Mouse (Mus musculus): ENCODE measurements around the gene Mars. TPM values are rescaled to one million over a fixed set of nuclear protein-coding genes. Genes with fewer than 3 reads are reported as not detected.
A peak's percentile ranks its signal among the peaks of the same experiment; 100 is the strongest.

Mars gene
- polyA plus RNA-seq, 1 experiment from 2014 or later, result 104 TPM

GRCm38 (mm10) chr10:127267318-127267717 lies 44.3 kb downstream of the Mars start:
- peaks cover 7% of the 10 kb centered on the region; the same call in 1 of the 2 replicates for H3K36me3 ChIP-seq (ENCODE audit: control insufficient read depth, insufficient read depth, low read length)
- no peak overlapping the region for H3K27ac ChIP-seq (ENCODE audit: low read depth, low read length)
- peak overlapping the region; percentile 98 for H3K4me3 ChIP-seq (ENCODE audit: low read depth, low read length)
- H3K4me2 ChIP-seq, result peak overlapping the region; percentile 97
- peak overlapping the region; percentile 100 for H3K9ac ChIP-seq (ENCODE audit: low read depth, low read length)
- no peaks in the 10 kb centered on the region for H3K9me3 ChIP-seq (replicated peaks; ENCODE audit: control insufficient read depth, low read length)
- no peak for ATAC-seq (replicated peaks; ENCODE audit: insufficient number of reproducible peaks, low FRiP score, low TSS enrichment)
- H3K27me3 ChIP-seq (ENCODE audit: control insufficient read depth, insufficient read depth, low read length), result peaks cover 22% of the 10 kb centered on the region
- peaks cover 19% of the 10 kb centered on the region for H3K4me1 ChIP-seq (ENCODE audit: control insufficient read depth, insufficient read depth, low read length)
- 70% methylated on average over 5 of the region's 5 CpGs for WGBS (ENCODE audit: insufficient replicate concordance)

- H3K27ac ChIP-seq (ENCODE audit: low read depth, low read length), result peak within 1 kb of the TSS; percentile 86
- H3K4me2 ChIP-seq, result peak within 1 kb of the TSS; percentile 97
- H3K9ac ChIP-seq (ENCODE audit: low read depth, low read length), result peak within 1 kb of the TSS; percentile 100
- H3K4me3 ChIP-seq (ENCODE audit: low read depth, low read length), result peak within 1 kb of the TSS; percentile 98
- H3K4me1 ChIP-seq (ENCODE audit: control insufficient read depth, insufficient read depth, low read length), result peaks cover 19% of the 10 kb centered on the region
- H3K9me3 ChIP-seq (replicated peaks; ENCODE audit: control insufficient read depth, low read length), result no peaks in the 10 kb centered on the region
- under 1% methylated on average over 69 of the region's 70 CpGs for WGBS (ENCODE audit: insufficient replicate concordance)
- peaks cover 7% of the 10 kb centered on the region; the same call in 1 of the 2 replicates for H3K36me3 ChIP-seq (ENCODE audit: control insufficient read depth, insufficient read depth, low read length)
- ATAC-seq (replicated peaks; ENCODE audit: insufficient number of reproducible peaks, low FRiP score, low TSS enrichment), result peak; percentile 98
- H3K27me3 ChIP-seq (ENCODE audit: control insufficient read depth, insufficient read depth, low read length), result peaks cover 31% of the 10 kb centered on the region
Observed at GRCm38 (mm10) chr10:127266112-127267091, 45.2 kb downstream of the Mars start, which contains the start of gene Dctn2. Gene Dctn2 (plus strand): TSS chr10:127266368.

- H3K4me2 ChIP-seq, result peak overlapping the region; percentile 97
- peaks cover 34% of the 10 kb centered on the region for H3K27me3 ChIP-seq (ENCODE audit: control insufficient read depth, insufficient read depth, low read length)
- no peak for ATAC-seq (replicated peaks; ENCODE audit: insufficient number of reproducible peaks, low FRiP score, low TSS enrichment)
- H3K36me3 ChIP-seq (ENCODE audit: control insufficient read depth, insufficient read depth, low read length), result peaks cover 7% of the 10 kb centered on the region; the same call in 1 of the 2 replicates
- 28% methylated on average over 4 of the region's 4 CpGs for WGBS (ENCODE audit: insufficient replicate concordance)
- no peak overlapping the region for H3K27ac ChIP-seq (ENCODE audit: low read depth, low read length)
- H3K9me3 ChIP-seq (replicated peaks; ENCODE audit: control insufficient read depth, low read length), result no peaks in the 10 kb centered on the region
- H3K4me3 ChIP-seq (ENCODE audit: low read depth, low read length), result peak overlapping the region; percentile 98
- no peak overlapping the region; the same call in 1 of the 2 replicates for H3K9ac ChIP-seq (ENCODE audit: low read depth, low read length)
- peaks cover 19% of the 10 kb centered on the region for H3K4me1 ChIP-seq (ENCODE audit: control insufficient read depth, insufficient read depth, low read length)
Observed at GRCm38 (mm10) chr10:127265727-127266111, 45.9 kb downstream of the Mars start.

- H3K9ac ChIP-seq (ENCODE audit: low read depth, low read length), result no peak overlapping the region
- H3K4me1 ChIP-seq (ENCODE audit: control insufficient read depth, insufficient read depth, low read length), result peaks cover 19% of the 10 kb centered on the region
- no peak overlapping the region for H3K4me2 ChIP-seq
- no peak overlapping the region for H3K27ac ChIP-seq (ENCODE audit: low read depth, low read length)
- peaks cover 34% of the 10 kb centered on the region for H3K27me3 ChIP-seq (ENCODE audit: control insufficient read depth, insufficient read depth, low read length)
- 72% methylated on average over 4 of the region's 4 CpGs for whole genome bisulfite sequencing (ENCODE audit: insufficient replicate concordance)
- ATAC-seq (replicated peaks; ENCODE audit: insufficient number of reproducible peaks, low FRiP score, low TSS enrichment), result no peak
- H3K4me3 ChIP-seq (ENCODE audit: low read depth, low read length), result no peak overlapping the region
- no peaks in the 10 kb centered on the region for H3K9me3 ChIP-seq (replicated peaks; ENCODE audit: control insufficient read depth, low read length)
- peaks cover 6% of the 10 kb centered on the region; the same call in 1 of the 2 replicates for H3K36me3 ChIP-seq (ENCODE audit: control insufficient read depth, insufficient read depth, low read length)
Observed at GRCm38 (mm10) chr10:127264971-127265370, 46.6 kb downstream of the Mars start.

GRCm38 (mm10) chr10:127264336-127264735 lies 47.2 kb downstream of the Mars start:
- no peak overlapping the region for H3K9ac ChIP-seq (ENCODE audit: low read depth, low read length)
- no peaks in the 10 kb centered on the region for H3K9me3 ChIP-seq (replicated peaks; ENCODE audit: control insufficient read depth, low read length)
- H3K36me3 ChIP-seq (ENCODE audit: control insufficient read depth, insufficient read depth, low read length), result peaks cover 4% of the 10 kb centered on the region; the same call in 1 of the 2 replicates
- H3K27ac ChIP-seq (ENCODE audit: low read depth, low read length), result no peak overlapping the region
- ATAC-seq (replicated peaks; ENCODE audit: insufficient number of reproducible peaks, low FRiP score, low TSS enrichment), result no peak
- no peak overlapping the region for H3K4me2 ChIP-seq
- H3K4me1 ChIP-seq (ENCODE audit: control insufficient read depth, insufficient read depth, low read length), result peaks cover 19% of the 10 kb centered on the region
- WGBS (ENCODE audit: insufficient replicate concordance), result 83% methylated on average over 8 of the region's 8 CpGs
- peaks cover 34% of the 10 kb centered on the region for H3K27me3 ChIP-seq (ENCODE audit: control insufficient read depth, insufficient read depth, low read length)
- no peak overlapping the region for H3K4me3 ChIP-seq (ENCODE audit: low read depth, low read length)

GRCm38 (mm10) chr10:127263631-127264030 lies 48.0 kb downstream of the Mars start:
- no peaks in the 10 kb centered on the region for H3K9me3 ChIP-seq (replicated peaks; ENCODE audit: control insufficient read depth, low read length)
- peaks cover 34% of the 10 kb centered on the region for H3K27me3 ChIP-seq (ENCODE audit: control insufficient read depth, insufficient read depth, low read length)
- H3K4me2 ChIP-seq, result no peak overlapping the region
- H3K4me3 ChIP-seq (ENCODE audit: low read depth, low read length), result peak overlapping the region; percentile 46; the same call in 1 of the 2 replicates
- 64% methylated on average over 3 of the region's 3 CpGs for WGBS (ENCODE audit: insufficient replicate concordance)
- no peak overlapping the region for H3K27ac ChIP-seq (ENCODE audit: low read depth, low read length)
- H3K4me1 ChIP-seq (ENCODE audit: control insufficient read depth, insufficient read depth, low read length), result peaks cover 17% of the 10 kb centered on the region
- H3K9ac ChIP-seq (ENCODE audit: low read depth, low read length), result no peak overlapping the region
- ATAC-seq (replicated peaks; ENCODE audit: insufficient number of reproducible peaks, low FRiP score, low TSS enrichment), result no peak
- no peaks in the 10 kb centered on the region for H3K36me3 ChIP-seq (ENCODE audit: control insufficient read depth, insufficient read depth, low read length)

GRCm38 (mm10) chr10:127262548-127263398 lies 48.8 kb downstream of the Mars start, which contains the start of gene Kif5a:
Gene Kif5a (minus strand): TSS chr10:127263348.
- Histone ChIP-seq H3K4me2 (peak within 1 kb of the TSS; percentile 86), H3K27ac (ENCODE audit: low read depth, low read length) (no peak within 1 kb of the TSS), H3K36me3 (ENCODE audit: control insufficient read depth, insufficient read depth, low read length) (no peaks in the 10 kb centered on the region), H3K9ac (ENCODE audit: low read depth, low read length) (peak within 1 kb of the TSS; percentile 56; the same call in 1 of the 2 replicates), H3K4me3 (ENCODE audit: low read depth, low read length) (peak within 1 kb of the TSS; percentile 46), H3K4me1 (ENCODE audit: control insufficient read depth, insufficient read depth, low read length) (peaks cover 13% of the 10 kb centered on the region), H3K9me3 (replicated peaks; ENCODE audit: control insufficient read depth, low read length) (no peaks in the 10 kb centered on the region), H3K27me3 (ENCODE audit: control insufficient read depth, insufficient read depth, low read length) (peaks cover 34% of the 10 kb centered on the region)
- no peak for ATAC-seq (replicated peaks; ENCODE audit: insufficient number of reproducible peaks, low FRiP score, low TSS enrichment)
- under 1% methylated on average over 52 of the region's 53 CpGs for WGBS (ENCODE audit: insufficient replicate concordance)
